Mouse (Mus musculus) lung, postnatal 0 days (tissue): ENCODE measurements around the gene Insr. TPM values are rescaled to one million over a fixed set of nuclear protein-coding genes. Genes with fewer than 3 reads are reported as not detected.

ENCODE experiments used
- ATAC-seq: fragments of 200-750 bp; cut with Nextera tagmentation; 2 replicates; pipeline ENCODE4 v1.8.0; 2017; ENCODE audit warnings: moderate library complexity
- DNase-seq: peaks from one replicate; pipeline ENCODE4 v3.0.0-alpha.2; 2016; ENCODE audit warnings: low spot score
- H3K27ac ChIP-seq: fragments of 300-500 bp; sonication (generic); 2 replicates; pipeline ENCODE4 v1.5.1; 2014; ENCODE audit warnings: antibody characterized with exemption, mild to moderate bottlenecking, low read length, mixed read lengths
- H3K27me3 ChIP-seq: fragments of 300-500 bp; sonication (generic); replicated peaks from 2 replicates; pipeline ENCODE4 v1.6.1; 2014; ENCODE audit warnings: low read length, mixed read lengths; ENCODE audit not compliant: insufficient read depth
- H3K36me3 ChIP-seq: fragments of 300-500 bp; sonication (generic); 2 replicates; pipeline ENCODE4 v1.6.1; 2014; ENCODE audit warnings: low read length, mixed read lengths; ENCODE audit not compliant: insufficient read depth
- H3K4me1 ChIP-seq: fragments of 300-500 bp; sonication (generic); 2 replicates; pipeline ENCODE4 v1.6.1; 2014; ENCODE audit warnings: antibody characterized with exemption, low read depth, low read length, mixed read lengths; ENCODE audit not compliant: insufficient read depth
- H3K4me2 ChIP-seq: fragments of 300-500 bp; sonication (generic); replicated peaks from 2 replicates; pipeline ENCODE4 v1.6.1; 2014; ENCODE audit warnings: low read depth, mild to moderate bottlenecking, low read length, moderate library complexity, mixed read lengths
- H3K4me3 ChIP-seq: fragments of 300-500 bp; sonication (generic); 2 replicates; pipeline ENCODE4 v1.5.1; 2014; ENCODE audit warnings: low read depth, low read length
- H3K9ac ChIP-seq: fragments of 300-500 bp; sonication (generic); replicated peaks from 2 replicates; pipeline ENCODE4 v1.6.1; 2014; ENCODE audit warnings: low read depth, mild to moderate bottlenecking
- H3K9me3 ChIP-seq: fragments of 300-500 bp; sonication (generic); 2 replicates; pipeline ENCODE4 v1.6.1; 2016; ENCODE audit warnings: low read length, mixed read lengths
- CTCF ChIP-seq: IDR thresholded peaks from 2 replicates; pipeline ENCODE4 v1.5.1; 2016; ENCODE audit warnings: antibody characterized with exemption, mild to moderate bottlenecking
- EP300 ChIP-seq: IDR thresholded peaks from 2 replicates; pipeline ENCODE4 v1.6.1; 2016; ENCODE audit warnings: antibody characterized with exemption, mild to moderate bottlenecking, control low read depth
- WGBS: fragments of 180-500 bp; shearing (Covaris S2); extraction: QIAGEN DNeasy Blood & Tissue Kit; methylation state at CpG from one replicate; pipeline ENCODE4 v1.1.7; 2014; 5-methylcytosine and 5-hydroxymethylcytosine counted together
- polyA plus RNA-seq: library from polyadenylated mRNA; unstranded; fragments of >200 nt; fragmentation: Nextera tagmentation; extraction: Ambion mirVana; gene quantifications from 2 replicates; pipeline ENCODE4 v1.2.1, GENCODE M21; 2015

Gene Insr
- polyA plus RNA-seq, 1 experiment from 2014 or later: 27.1 TPM

DNA sequence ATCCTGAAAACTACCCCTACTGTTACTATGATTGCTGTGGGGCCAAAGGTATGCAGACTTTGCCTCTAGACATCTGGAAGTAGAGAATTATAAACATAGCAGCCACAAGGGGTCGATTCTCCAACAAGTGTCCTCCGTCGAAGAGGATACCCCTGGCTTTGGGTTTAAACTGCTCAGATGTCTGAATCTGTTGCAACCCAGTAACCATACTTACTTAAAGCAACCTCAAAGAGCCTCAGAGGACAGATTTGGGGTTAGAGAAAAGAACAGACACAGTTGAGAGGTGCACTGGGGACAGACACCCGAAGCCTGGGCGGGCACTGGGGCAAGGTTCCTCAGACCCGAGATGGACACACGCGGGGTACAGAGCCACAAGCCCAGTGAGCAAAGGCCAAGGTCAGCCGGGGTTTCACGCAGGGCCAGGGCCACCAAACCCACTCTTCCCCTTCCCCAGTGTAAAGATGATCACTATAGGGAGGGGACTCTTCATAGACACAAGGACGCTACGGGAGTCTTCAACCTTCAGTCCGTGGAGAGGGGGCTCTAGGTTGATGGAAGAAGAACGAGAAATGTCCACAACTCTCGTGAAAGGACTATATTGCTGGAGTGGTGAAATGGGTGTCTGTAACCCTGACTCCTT lies 1.1 kb downstream of the Insr start:
- H3K27ac ChIP-seq: peak overlapping the region; percentile 87
- ATAC-seq (no peak), DNase-seq (peak; percentile 65)
- peak overlapping the region; percentile 92 for H3K4me2 ChIP-seq
- peak overlapping the region; percentile 90 for H3K9ac ChIP-seq
- H3K4me3 ChIP-seq: peak overlapping the region; percentile 89
- peaks cover 21% of the 10 kb centered on the region; the same call in 1 of the 2 replicates for H3K4me1 ChIP-seq
- 12% methylated on average over 15 of the region's 15 CpGs for WGBS
- H3K36me3 ChIP-seq: no peaks in the 10 kb centered on the region
- H3K27me3 ChIP-seq: no peaks in the 10 kb centered on the region
- TF ChIP-seq EP300 (no peak), CTCF (peak; percentile 57)
- H3K9me3 ChIP-seq: no peaks in the 10 kb centered on the region

DNA sequence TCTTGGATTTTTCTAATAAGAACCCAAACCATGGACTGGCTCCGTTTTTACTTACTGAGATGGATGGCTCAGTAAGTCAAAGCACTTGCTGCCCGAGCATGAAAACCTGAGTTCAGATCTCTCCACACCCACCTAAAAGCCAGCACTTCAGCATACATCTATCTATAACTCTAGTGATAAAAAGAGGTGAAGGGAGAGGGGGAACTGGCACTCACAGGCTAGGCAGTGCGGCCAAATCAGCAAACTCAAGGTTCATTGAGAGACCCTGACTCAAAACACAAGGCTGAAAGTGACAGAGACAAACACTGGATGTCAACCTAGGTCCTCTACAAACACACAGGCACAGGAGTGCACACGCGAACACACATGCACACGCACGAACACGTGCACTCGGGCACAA lies 2.2 kb downstream of the Insr start:
- ATAC-seq (no peak), DNase-seq (no peak)
- 92% methylated on average over 9 of the region's 9 CpGs for WGBS
- Histone ChIP-seq H3K9me3 (no peaks in the 10 kb centered on the region), H3K4me2 (peak overlapping the region; percentile 92), H3K9ac (no peak overlapping the region; the same call in 1 of the 2 replicates), H3K27ac (no peak overlapping the region), H3K4me1 (peaks cover 21% of the 10 kb centered on the region; the same call in 1 of the 2 replicates), H3K36me3 (no peaks in the 10 kb centered on the region), H3K4me3 (no peak overlapping the region), H3K27me3 (no peaks in the 10 kb centered on the region)
- TF ChIP-seq EP300: no peak
- TF ChIP-seq CTCF: no peak

DNA sequence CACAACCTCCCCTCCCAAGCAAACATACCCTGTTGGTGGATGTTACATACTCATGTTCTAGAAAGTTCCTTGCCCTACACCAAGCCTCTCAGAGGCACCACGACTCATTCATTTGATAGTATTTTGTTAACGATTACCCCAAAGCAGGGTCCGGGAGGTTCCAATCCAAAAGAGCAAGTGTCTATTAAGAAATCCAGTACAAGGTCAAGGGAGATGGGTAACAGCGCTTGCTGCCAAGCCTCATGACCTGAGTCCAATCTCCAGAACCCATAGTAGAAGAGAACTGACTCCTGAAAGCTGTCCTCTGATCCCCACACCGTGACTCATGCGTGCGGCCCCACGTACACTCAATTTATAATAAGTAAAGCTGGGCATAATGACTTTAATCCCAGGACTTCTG lies 3.4 kb downstream of the Insr start:
- Histone ChIP-seq H3K4me2 (no peak overlapping the region), H3K27me3 (no peaks in the 10 kb centered on the region), H3K4me1 (peaks cover 21% of the 10 kb centered on the region; the same call in 1 of the 2 replicates), H3K9me3 (no peaks in the 10 kb centered on the region), H3K9ac (no peak overlapping the region), H3K36me3 (no peaks in the 10 kb centered on the region), H3K4me3 (no peak overlapping the region), H3K27ac (no peak overlapping the region)
- DNase-seq (no peak), ATAC-seq (no peak)
- TF ChIP-seq EP300 (no peak), CTCF (no peak)
- 92% methylated on average over 8 of the region's 8 CpGs for WGBS

DNA sequence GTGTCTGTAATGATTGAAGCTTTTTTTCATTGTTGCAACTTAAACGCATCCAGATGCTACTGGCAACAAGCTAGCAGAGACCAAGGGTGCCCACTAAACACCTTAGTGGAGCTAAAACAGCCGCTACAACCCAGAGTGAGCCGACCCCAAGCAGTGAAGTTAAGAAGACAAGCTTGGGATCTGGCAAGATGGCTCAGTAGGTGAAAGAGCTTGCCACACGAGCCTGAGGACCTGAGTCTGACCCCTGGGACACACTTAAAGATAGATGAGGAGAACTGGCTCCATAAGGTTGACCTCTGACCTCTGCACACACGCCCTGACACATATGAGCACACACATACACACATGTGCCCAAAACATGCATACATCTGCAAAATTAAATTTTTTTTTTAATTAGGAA lies 4.2 kb downstream of the Insr start:
- Histone ChIP-seq H3K4me3 (no peak overlapping the region), H3K4me2 (no peak overlapping the region), H3K36me3 (no peaks in the 10 kb centered on the region), H3K27ac (no peak overlapping the region), H3K4me1 (peaks cover 18% of the 10 kb centered on the region; the same call in 1 of the 2 replicates), H3K9ac (no peak overlapping the region), H3K27me3 (no peaks in the 10 kb centered on the region), H3K9me3 (no peaks in the 10 kb centered on the region)
- no peak for TF ChIP-seq CTCF
- no peak for TF ChIP-seq EP300
- DNase-seq (no peak), ATAC-seq (no peak)
- WGBS: 69% methylated on average over 5 of the region's 5 CpGs

DNA sequence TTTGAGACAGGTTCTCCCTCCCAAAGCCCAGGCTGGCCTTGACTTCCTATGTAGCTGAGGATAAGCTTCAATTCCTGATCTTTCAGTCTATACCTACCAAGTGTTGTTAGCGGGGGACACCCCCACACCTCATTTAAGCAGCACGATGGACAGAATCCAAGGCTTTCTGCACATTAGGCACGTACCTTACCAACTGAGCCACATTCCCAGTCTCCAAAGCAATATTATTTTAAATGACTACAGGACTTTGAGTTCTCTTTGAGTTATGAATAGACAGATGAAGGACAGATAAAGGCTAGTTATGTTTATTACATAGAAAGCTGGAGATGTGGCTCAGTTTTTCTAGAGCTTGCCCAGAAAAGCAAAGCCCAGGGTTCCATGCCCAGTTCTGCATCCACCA lies 5.6 kb downstream of the Insr start:
- H3K9ac ChIP-seq: no peak overlapping the region
- H3K9me3 ChIP-seq: no peaks in the 10 kb centered on the region
- DNase-seq: no peak
- ATAC-seq: no peak
- H3K27me3 ChIP-seq: no peaks in the 10 kb centered on the region
- no peak overlapping the region for H3K27ac ChIP-seq
- H3K4me1 ChIP-seq: peaks cover 13% of the 10 kb centered on the region; the same call in 1 of the 2 replicates
- H3K36me3 ChIP-seq: no peaks in the 10 kb centered on the region
- 92% methylated on average over 3 of the region's 3 CpGs for WGBS
- TF ChIP-seq CTCF: no peak
- no peak for TF ChIP-seq EP300
- no peak overlapping the region for H3K4me2 ChIP-seq
- no peak overlapping the region for H3K4me3 ChIP-seq

DNA sequence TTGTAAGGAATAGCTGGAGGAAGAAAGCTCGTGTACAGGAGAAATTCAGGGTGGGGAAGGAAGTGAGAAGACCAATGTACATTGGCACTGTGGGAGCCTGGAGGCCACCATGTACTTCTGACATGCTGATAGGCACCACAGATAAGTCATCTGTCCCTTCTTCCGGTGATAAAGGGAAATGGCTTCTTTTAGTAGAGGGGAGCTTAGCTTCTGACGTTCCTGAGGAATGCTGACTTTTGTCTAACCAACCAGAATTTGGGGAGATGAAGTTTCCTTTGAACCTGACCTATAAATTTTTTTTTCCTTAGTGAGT lies 12.0 kb downstream of the Insr start:
- ATAC-seq (no peak), DNase-seq (no peak)
- Histone ChIP-seq H3K9ac (no peak overlapping the region), H3K27ac (no peak overlapping the region), H3K27me3 (no peaks in the 10 kb centered on the region), H3K4me2 (no peak overlapping the region), H3K4me3 (no peak overlapping the region), H3K36me3 (no peaks in the 10 kb centered on the region), H3K4me1 (no peaks in the 10 kb centered on the region), H3K9me3 (no peaks in the 10 kb centered on the region)
- 75% methylated on average over 3 of the region's 3 CpGs for WGBS
- TF ChIP-seq CTCF (no peak), EP300 (no peak)
